Mouse (Mus musculus) kidney, adult 2 months (tissue): ENCODE data around the gene Trim75.

Source experiments
- CTCF ChIP-seq: fragments of 200-500 bp; conservative IDR thresholded peaks from 2 replicates; pipeline ENCODE4 v1.5.1; 2011; ENCODE audit warnings: low read depth, mild to moderate bottlenecking, control low read depth, low read length, moderate library complexity, mixed read lengths; ENCODE audit not compliant: insufficient read depth, insufficient read length
- POLR2A ChIP-seq: fragments of 200-500 bp; IDR thresholded peaks from one replicate; pipeline ENCODE4 v1.6.1; 2011; ENCODE audit warnings: low read depth, low read length, control low read depth

DNA sequence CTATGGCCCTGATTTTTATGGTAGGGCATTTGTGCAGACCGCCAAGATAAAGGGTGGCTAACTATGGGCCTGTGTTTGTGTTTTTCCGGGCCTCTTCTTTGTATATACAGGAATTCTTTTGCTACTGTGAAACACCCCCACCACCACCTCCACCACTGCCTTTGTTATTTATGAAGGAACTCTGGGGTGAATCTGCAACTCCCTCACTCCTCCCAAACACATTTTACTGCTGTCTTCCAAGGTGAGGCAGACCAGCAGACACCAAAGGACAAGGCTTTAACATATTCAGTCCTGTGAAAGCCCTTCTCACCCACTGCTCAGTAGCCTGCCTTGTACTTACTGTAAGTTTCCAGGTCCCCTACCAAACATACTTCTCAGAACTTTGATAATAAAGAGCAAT is 46.5 kb upstream of the Trim75 start:
- TF ChIP-seq POLR2A (no peak), CTCF (no peak)
